Mouse (Mus musculus): ENCODE measurements around the gene Kazn. TPM values are rescaled to one million over a fixed set of nuclear protein-coding genes. Genes with fewer than 3 reads are reported as not detected.

Gene Kazn
- polyA plus RNA-seq, 1 experiment, result 80.2 TPM

- no peaks in the 10 kb centered on the region for H3K4me1 ChIP-seq (ENCODE audit: control insufficient read depth, insufficient read depth, low read length)
- H3K27me3 ChIP-seq (ENCODE audit: control insufficient read depth, insufficient read depth, low read length, poor library complexity, severe bottlenecking), result no peaks in the 10 kb centered on the region
- H3K27ac ChIP-seq (ENCODE audit: insufficient read depth, low read length), result no peak overlapping the region
- no peaks in the 10 kb centered on the region for H3K9me3 ChIP-seq (replicated peaks; ENCODE audit: control insufficient read depth, insufficient read depth, low read length, poor library complexity, severe bottlenecking)
- TF ChIP-seq CTCF (IDR thresholded peaks at IDR 0.05; ENCODE audit: low read depth, low read length), result no peak
- no peak for TF ChIP-seq EP300 (IDR thresholded peaks at IDR 0.05; ENCODE audit: insufficient read depth, low read depth, low read length)
- no peak for TF ChIP-seq POLR2A (IDR thresholded peaks at IDR 0.05; ENCODE audit: insufficient read depth, low read length)
- H3K4me3 ChIP-seq (ENCODE audit: low read depth, low read length), result no peak overlapping the region
- H3K36me3 ChIP-seq (ENCODE audit: control insufficient read depth, insufficient read depth, low read length, poor library complexity, severe bottlenecking), result no peaks in the 10 kb centered on the region
- no peak overlapping the region for H3K9ac ChIP-seq (ENCODE audit: low read depth, poor library complexity, severe bottlenecking)
Observed at GRCm38 (mm10) chr4:142118522-142118921, 120.7 kb downstream of the Kazn start.

- Histone ChIP-seq H3K27ac (ENCODE audit: insufficient read depth, low read length) (no peak overlapping the region), H3K27me3 (ENCODE audit: control insufficient read depth, insufficient read depth, low read length, poor library complexity, severe bottlenecking) (no peaks in the 10 kb centered on the region), H3K9me3 (replicated peaks; ENCODE audit: control insufficient read depth, insufficient read depth, low read length, poor library complexity, severe bottlenecking) (no peaks in the 10 kb centered on the region)
Observed at GRCm38 (mm10) chr4:142117993-142118392, 121.2 kb downstream of the Kazn start.

GRCm38 (mm10) chr4:142113306-142113705 is 125.9 kb downstream of the Kazn start:
- Histone ChIP-seq H3K36me3 (ENCODE audit: control insufficient read depth, insufficient read depth, low read length, poor library complexity, severe bottlenecking) (no peaks in the 10 kb centered on the region), H3K27me3 (ENCODE audit: control insufficient read depth, insufficient read depth, low read length, poor library complexity, severe bottlenecking) (no peaks in the 10 kb centered on the region), H3K9ac (ENCODE audit: low read depth, poor library complexity, severe bottlenecking) (no peak overlapping the region), H3K27ac (ENCODE audit: insufficient read depth, low read length) (no peak overlapping the region), H3K9me3 (replicated peaks; ENCODE audit: control insufficient read depth, insufficient read depth, low read length, poor library complexity, severe bottlenecking) (no peaks in the 10 kb centered on the region), H3K4me3 (ENCODE audit: low read depth, low read length) (no peak overlapping the region), H3K4me1 (ENCODE audit: control insufficient read depth, insufficient read depth, low read length) (peaks cover 1% of the 10 kb centered on the region)
- TF ChIP-seq EP300 (IDR thresholded peaks at IDR 0.05; ENCODE audit: insufficient read depth, low read depth, low read length) (0 out of 2 replicates have a peak, but pooled peaks have one; percentile 11), POLR2A (IDR thresholded peaks at IDR 0.05; ENCODE audit: insufficient read depth, low read length) (no peak), CTCF (IDR thresholded peaks at IDR 0.05; ENCODE audit: low read depth, low read length) (peak; percentile 97)

More at GRCm38 (mm10) chr4:142117993-142118392, 121.2 kb downstream of the Kazn start:
- no peak for TF ChIP-seq CTCF (IDR thresholded peaks at IDR 0.05; ENCODE audit: low read depth, low read length)
- TF ChIP-seq EP300 (IDR thresholded peaks at IDR 0.05; ENCODE audit: insufficient read depth, low read depth, low read length), result no peak
- TF ChIP-seq POLR2A (IDR thresholded peaks at IDR 0.05; ENCODE audit: insufficient read depth, low read length), result no peak
- Histone ChIP-seq H3K4me3 (ENCODE audit: low read depth, low read length) (no peak overlapping the region), H3K4me1 (ENCODE audit: control insufficient read depth, insufficient read depth, low read length) (no peaks in the 10 kb centered on the region), H3K9ac (ENCODE audit: low read depth, poor library complexity, severe bottlenecking) (no peak overlapping the region), H3K36me3 (ENCODE audit: control insufficient read depth, insufficient read depth, low read length, poor library complexity, severe bottlenecking) (no peaks in the 10 kb centered on the region)

- Histone ChIP-seq H3K27me3 (ENCODE audit: control insufficient read depth, insufficient read depth, low read length, poor library complexity, severe bottlenecking) (no peaks in the 10 kb centered on the region), H3K9ac (ENCODE audit: low read depth, poor library complexity, severe bottlenecking) (no peak overlapping the region), H3K9me3 (replicated peaks; ENCODE audit: control insufficient read depth, insufficient read depth, low read length, poor library complexity, severe bottlenecking) (no peaks in the 10 kb centered on the region), H3K27ac (ENCODE audit: insufficient read depth, low read length) (no peak overlapping the region), H3K36me3 (ENCODE audit: control insufficient read depth, insufficient read depth, low read length, poor library complexity, severe bottlenecking) (no peaks in the 10 kb centered on the region), H3K4me3 (ENCODE audit: low read depth, low read length) (no peak overlapping the region), H3K4me1 (ENCODE audit: control insufficient read depth, insufficient read depth, low read length) (no peaks in the 10 kb centered on the region)
- no peak for TF ChIP-seq POLR2A (IDR thresholded peaks at IDR 0.05; ENCODE audit: insufficient read depth, low read length)
- TF ChIP-seq EP300 (IDR thresholded peaks at IDR 0.05; ENCODE audit: insufficient read depth, low read depth, low read length), result no peak
- TF ChIP-seq CTCF (IDR thresholded peaks at IDR 0.05; ENCODE audit: low read depth, low read length), result no peak
Observed at GRCm38 (mm10) chr4:142103081-142103671, 136.0 kb downstream of the Kazn start.

GRCm38 (mm10) chr4:142098303-142098702 is 140.9 kb downstream of the Kazn start:
- no peaks in the 10 kb centered on the region for H3K27me3 ChIP-seq (ENCODE audit: control insufficient read depth, insufficient read depth, low read length, poor library complexity, severe bottlenecking)
- no peak overlapping the region for H3K27ac ChIP-seq (ENCODE audit: insufficient read depth, low read length)
- H3K36me3 ChIP-seq (ENCODE audit: control insufficient read depth, insufficient read depth, low read length, poor library complexity, severe bottlenecking), result no peaks in the 10 kb centered on the region
- H3K4me1 ChIP-seq (ENCODE audit: control insufficient read depth, insufficient read depth, low read length), result no peaks in the 10 kb centered on the region
- no peaks in the 10 kb centered on the region for H3K9me3 ChIP-seq (replicated peaks; ENCODE audit: control insufficient read depth, insufficient read depth, low read length, poor library complexity, severe bottlenecking)
- H3K9ac ChIP-seq (ENCODE audit: low read depth, poor library complexity, severe bottlenecking), result no peak overlapping the region
- no peak overlapping the region for H3K4me3 ChIP-seq (ENCODE audit: low read depth, low read length)
- TF ChIP-seq CTCF (IDR thresholded peaks at IDR 0.05; ENCODE audit: low read depth, low read length) (peak; percentile 66), POLR2A (IDR thresholded peaks at IDR 0.05; ENCODE audit: insufficient read depth, low read length) (no peak)

- TF ChIP-seq POLR2A (IDR thresholded peaks at IDR 0.05; ENCODE audit: insufficient read depth, low read length), result no peak
- TF ChIP-seq EP300 (IDR thresholded peaks at IDR 0.05; ENCODE audit: insufficient read depth, low read depth, low read length), result no peak
- no peak for TF ChIP-seq CTCF (IDR thresholded peaks at IDR 0.05; ENCODE audit: low read depth, low read length)
Observed at GRCm38 (mm10) chr4:142097871-142098270, 141.3 kb downstream of the Kazn start.

More at GRCm38 (mm10) chr4:142097871-142098270, 141.3 kb downstream of the Kazn start:
- Histone ChIP-seq H3K9me3 (replicated peaks; ENCODE audit: control insufficient read depth, insufficient read depth, low read length, poor library complexity, severe bottlenecking) (no peaks in the 10 kb centered on the region), H3K9ac (ENCODE audit: low read depth, poor library complexity, severe bottlenecking) (no peak overlapping the region), H3K27ac (ENCODE audit: insufficient read depth, low read length) (no peak overlapping the region), H3K36me3 (ENCODE audit: control insufficient read depth, insufficient read depth, low read length, poor library complexity, severe bottlenecking) (no peaks in the 10 kb centered on the region), H3K4me1 (ENCODE audit: control insufficient read depth, insufficient read depth, low read length) (no peaks in the 10 kb centered on the region), H3K27me3 (ENCODE audit: control insufficient read depth, insufficient read depth, low read length, poor library complexity, severe bottlenecking) (no peaks in the 10 kb centered on the region), H3K4me3 (ENCODE audit: low read depth, low read length) (no peak overlapping the region)

Measured in ES-Bruce4 (cell line).